Mouse (Mus musculus): Measurements from ENCODE around the gene Rapgef4.

Rapgef4 gene

GRCm38 (mm10) chr2:72178515-72178914, 197.5 kb downstream of the Rapgef4 start:
- DNase-seq (ENCODE audit: low read depth, low spot score): no peak

- DNase-seq (ENCODE audit: low read depth, low spot score): no peak
Observed at GRCm38 (mm10) chr2:72179600-72180301, 198.7 kb downstream of the Rapgef4 start.

GRCm38 (mm10) chr2:72181443-72181842, 200.4 kb downstream of the Rapgef4 start:
- no peak for DNase-seq (ENCODE audit: low read depth, low spot score)

GRCm38 (mm10) chr2:72183751-72184150, 202.7 kb downstream of the Rapgef4 start:
- no peak for DNase-seq (ENCODE audit: low read depth, low spot score)

- no peak for DNase-seq (ENCODE audit: low read depth, low spot score)
Observed at GRCm38 (mm10) chr2:72196190-72196965, 215.3 kb downstream of the Rapgef4 start.

GRCm38 (mm10) chr2:72197026-72197425, 216.0 kb downstream of the Rapgef4 start:
- DNase-seq (ENCODE audit: low read depth, low spot score): no peak

GRCm38 (mm10) chr2:72199451-72199850, 218.4 kb downstream of the Rapgef4 start:
- no peak for DNase-seq (ENCODE audit: low read depth, low spot score)

- no peak for DNase-seq (ENCODE audit: low read depth, low spot score)
Observed at GRCm38 (mm10) chr2:72201506-72201905, 220.5 kb downstream of the Rapgef4 start.

GRCm38 (mm10) chr2:72202252-72202651, 221.2 kb downstream of the Rapgef4 start:
- no peak for DNase-seq (ENCODE audit: low read depth, low spot score)

- DNase-seq (ENCODE audit: low read depth, low spot score): peak; percentile 70
Observed at GRCm38 (mm10) chr2:72203609-72204008, 222.6 kb downstream of the Rapgef4 start.

GRCm38 (mm10) chr2:72205869-72206268, 224.8 kb downstream of the Rapgef4 start:
- DNase-seq (ENCODE audit: low read depth, low spot score): no peak

- DNase-seq (ENCODE audit: low read depth, low spot score): no peak
Observed at GRCm38 (mm10) chr2:72206530-72207248, 225.6 kb downstream of the Rapgef4 start.

GRCm38 (mm10) chr2:72217336-72217735, 236.3 kb downstream of the Rapgef4 start:
- DNase-seq (ENCODE audit: low read depth, low spot score): no peak

- DNase-seq (ENCODE audit: low read depth, low spot score): peak; percentile 67
Observed at GRCm38 (mm10) chr2:72219921-72220320, 238.9 kb downstream of the Rapgef4 start.

GRCm38 (mm10) chr2:72221283-72221682, 240.2 kb downstream of the Rapgef4 start:
- DNase-seq (ENCODE audit: low read depth, low spot score): no peak

- DNase-seq (ENCODE audit: low read depth, low spot score): no peak
Observed at GRCm38 (mm10) chr2:72221706-72222105, 240.7 kb downstream of the Rapgef4 start.

GRCm38 (mm10) chr2:72222276-72222675, 241.2 kb downstream of the Rapgef4 start:
- no peak for DNase-seq (ENCODE audit: low read depth, low spot score)

GRCm38 (mm10) chr2:72222736-72223455, 241.9 kb downstream of the Rapgef4 start:
- no peak for DNase-seq (ENCODE audit: low read depth, low spot score)

GRCm38 (mm10) chr2:72223479-72223878, 242.4 kb downstream of the Rapgef4 start:
- DNase-seq (ENCODE audit: low read depth, low spot score): no peak

- DNase-seq (ENCODE audit: low read depth, low spot score): no peak
Observed at GRCm38 (mm10) chr2:72226006-72226405, 245.0 kb downstream of the Rapgef4 start.

- DNase-seq (ENCODE audit: low read depth, low spot score): no peak
Observed at GRCm38 (mm10) chr2:72227416-72227815, 246.4 kb downstream of the Rapgef4 start.

GRCm38 (mm10) chr2:72228881-72229280, 247.8 kb downstream of the Rapgef4 start:
- peak; percentile 57 for DNase-seq (ENCODE audit: low read depth, low spot score)

Measured in forelimb bud, embryonic 11.5 days (tissue).